Mouse (Mus musculus): Measurements from ENCODE around the gene Amfr. TPM values are rescaled to one million over a fixed set of nuclear protein-coding genes. Genes with fewer than 3 reads are reported as not detected.

Gene Amfr
- total and polyA plus RNA-seq, 3 experiments: 80.1 to 292 (median 90.0) TPM

Other genes starting within 250 kb of the Amfr start
- not detected in 2 replicates for gene Gnao1, start 202.9 kb downstream of the Amfr start, total RNA-seq (2012; rRNA removed)
- under 1 TPM in 1 of 2 experiments, not detected in 1; 0.03 TPM for gene Gnao1, start 202.9 kb downstream of the Amfr start, polyA plus RNA-seq (2012; ENCODE audit: insufficient read depth in 1 of 2, insufficient read length in 2 of 2, low read depth in 1 of 2, low replicate concordance in 2 of 2, missing spikeins in 1 of 2)
- gene Nudt21, start 24.2 kb upstream of the Amfr start, total RNA-seq (2012; rRNA removed): 157 and 162 TPM in 2 replicates
- gene Nudt21, start 24.2 kb upstream of the Amfr start, polyA plus RNA-seq (2012; ENCODE audit: insufficient read depth in 1 of 2, insufficient read length in 2 of 2, low read depth in 1 of 2, low replicate concordance in 2 of 2, missing spikeins in 1 of 2): 100 to 1,000 TPM in 1 of 2 experiments, not detected in 1; 118 TPM
- gene Ogfod1, start 24.4 kb upstream of the Amfr start, total RNA-seq (2012; rRNA removed): 16.0 and 16.3 TPM in 2 replicates
- gene Ogfod1, start 24.4 kb upstream of the Amfr start, polyA plus RNA-seq (2012; ENCODE audit: insufficient read depth in 1 of 2, insufficient read length in 2 of 2, low read depth in 1 of 2, low replicate concordance in 2 of 2, missing spikeins in 1 of 2): 10 to 100 TPM in 1 of 2 experiments, not detected in 1; 30.0 TPM
- gene Bbs2, start 86.1 kb upstream of the Amfr start, total RNA-seq (2012; rRNA removed): 3.4 and 4.3 TPM in 2 replicates
- 1 to 10 TPM in 1 of 2 experiments, not detected in 1; 6.8 TPM for gene Bbs2, start 86.1 kb upstream of the Amfr start, polyA plus RNA-seq (2012; ENCODE audit: insufficient read depth in 1 of 2, insufficient read length in 2 of 2, low read depth in 1 of 2, low replicate concordance in 2 of 2, missing spikeins in 1 of 2)
- not detected in 2 replicates for gene Mt4, start 124.4 kb upstream of the Amfr start, total RNA-seq (2012; rRNA removed)
- not detected for gene Mt4, start 124.4 kb upstream of the Amfr start, polyA plus RNA-seq (2012; ENCODE audit: insufficient read depth in 1 of 2, insufficient read length in 2 of 2, low read depth in 1 of 2, low replicate concordance in 2 of 2, missing spikeins in 1 of 2)
- not detected in 2 replicates for gene Mt3, start 139.8 kb upstream of the Amfr start, total RNA-seq (2012; rRNA removed)
- not detected for gene Mt3, start 139.8 kb upstream of the Amfr start, polyA plus RNA-seq (2012; ENCODE audit: insufficient read depth in 1 of 2, insufficient read length in 2 of 2, low read depth in 1 of 2, low replicate concordance in 2 of 2, missing spikeins in 1 of 2)
- gene Mt2, start 159.8 kb upstream of the Amfr start, total RNA-seq (2012; rRNA removed): 469 and 780 TPM in 2 replicates
- gene Mt2, start 159.8 kb upstream of the Amfr start, polyA plus RNA-seq (2012; ENCODE audit: insufficient read depth in 1 of 2, insufficient read length in 2 of 2, low read depth in 1 of 2, low replicate concordance in 2 of 2, missing spikeins in 1 of 2): 1,000 to 10,000 TPM in 1 of 2 experiments, not detected in 1; 2,013 TPM
- 1,017 and 1,342 TPM in 2 replicates for gene Mt1, start 166.2 kb upstream of the Amfr start, total RNA-seq (2012; rRNA removed)
- gene Mt1, start 166.2 kb upstream of the Amfr start, polyA plus RNA-seq (2012; ENCODE audit: insufficient read depth in 1 of 2, insufficient read length in 2 of 2, low read depth in 1 of 2, low replicate concordance in 2 of 2, missing spikeins in 1 of 2): 1,000 to 10,000 TPM; 1,189 to 2,940 TPM
- gene Nup93, start 201.7 kb upstream of the Amfr start, total RNA-seq (2012; rRNA removed): 71.6 and 75.5 TPM in 2 replicates
- 100 to 1,000 TPM; 110 to 292 TPM for gene Nup93, start 201.7 kb upstream of the Amfr start, polyA plus RNA-seq (2012; ENCODE audit: insufficient read depth in 1 of 2, insufficient read length in 2 of 2, low read depth in 1 of 2, low replicate concordance in 2 of 2, missing spikeins in 1 of 2)

Data from MEL (cell line).